Mouse (Mus musculus): Measurements from ENCODE around the gene Mybpc2. TPM values are rescaled to one million over a fixed set of nuclear protein-coding genes. Genes with fewer than 3 reads are reported as not detected.

The Mybpc2 gene
- total RNA-seq, 4 experiments from 2014 or later: 5,017 to 5,674 (median 5,484) TPM

- DNase-seq (ENCODE audit: low spot score in 2 of 2): no peak
Observed at GRCm38 (mm10) chr7:44526414-44527154, 2.1 kb upstream of the Mybpc2 start.

- peak; percentile 94 to 97 for DNase-seq (ENCODE audit: low spot score in 2 of 2)
Observed at GRCm38 (mm10) chr7:44525126-44525832, 823 bp upstream of the Mybpc2 start.

- peak; percentile 75 to 81 for DNase-seq (ENCODE audit: low spot score in 2 of 2)
Observed at GRCm38 (mm10) chr7:44523056-44523455, 1.4 kb downstream of the Mybpc2 start.

- DNase-seq (ENCODE audit: low spot score in 2 of 2): peak in 1 of 2 experiments; percentile 64
Observed at GRCm38 (mm10) chr7:44521710-44522109, 2.7 kb downstream of the Mybpc2 start.

- DNase-seq (ENCODE audit: low spot score in 2 of 2): no peak
Observed at GRCm38 (mm10) chr7:44520990-44521389, 3.5 kb downstream of the Mybpc2 start.

GRCm38 (mm10) chr7:44519240-44519913 lies 5.1 kb downstream of the Mybpc2 start:
- DNase-seq (ENCODE audit: low spot score in 2 of 2): no peak

GRCm38 (mm10) chr7:44507491-44507890 lies 17.0 kb downstream of the Mybpc2 start:
- no peak for DNase-seq (ENCODE audit: low spot score in 2 of 2)

GRCm38 (mm10) chr7:44501563-44502115 lies 22.8 kb downstream of the Mybpc2 start:
- peak in 1 of 2 experiments; percentile 45 for DNase-seq (ENCODE audit: low spot score in 2 of 2)

GRCm38 (mm10) chr7:44500046-44500445 lies 24.4 kb downstream of the Mybpc2 start:
- peak in 1 of 2 experiments; percentile 15 for DNase-seq (ENCODE audit: low spot score in 2 of 2)

- peak in 1 of 2 experiments; percentile 2 for DNase-seq (ENCODE audit: low spot score in 2 of 2)
Observed at GRCm38 (mm10) chr7:44498922-44499321, 25.5 kb downstream of the Mybpc2 start.

GRCm38 (mm10) chr7:44497361-44498055 lies 26.9 kb downstream of the Mybpc2 start:
- DNase-seq (ENCODE audit: low spot score in 2 of 2): peak in 1 of 2 experiments; percentile 8

- DNase-seq (ENCODE audit: low spot score in 2 of 2): no peak
Observed at GRCm38 (mm10) chr7:44496771-44497109, 27.7 kb downstream of the Mybpc2 start.

- peak; percentile 92 to 95 for DNase-seq (ENCODE audit: low spot score in 2 of 2)
Observed at GRCm38 (mm10) chr7:44495992-44496770, 28.3 kb downstream of the Mybpc2 start, which contains the start of the genes Emc10 and Fam71e1. Emc10 (minus strand) TSS chr7:44496529. Fam71e1 (plus strand) TSS chr7:44496581.

- no peak for DNase-seq (ENCODE audit: low spot score in 2 of 2)
Observed at GRCm38 (mm10) chr7:44495086-44495485, 29.4 kb downstream of the Mybpc2 start.

- DNase-seq (ENCODE audit: low spot score in 2 of 2): peak in 1 of 2 experiments; percentile 9
Observed at GRCm38 (mm10) chr7:44494681-44495080, 29.8 kb downstream of the Mybpc2 start.

GRCm38 (mm10) chr7:44492166-44492826 lies 32.2 kb downstream of the Mybpc2 start:
- DNase-seq (ENCODE audit: low spot score in 2 of 2): no peak

- DNase-seq (ENCODE audit: low spot score in 2 of 2): peak in 1 of 2 experiments; percentile 2
Observed at GRCm38 (mm10) chr7:44491391-44491790, 33.1 kb downstream of the Mybpc2 start.

- DNase-seq (ENCODE audit: low spot score in 2 of 2): no peak
Observed at GRCm38 (mm10) chr7:44490281-44490680, 34.2 kb downstream of the Mybpc2 start.

GRCm38 (mm10) chr7:44488545-44488944 lies 35.9 kb downstream of the Mybpc2 start:
- DNase-seq (ENCODE audit: low spot score in 2 of 2): peak in 1 of 2 experiments; percentile 3

GRCm38 (mm10) chr7:44487936-44488335 lies 36.5 kb downstream of the Mybpc2 start:
- no peak for DNase-seq (ENCODE audit: low spot score in 2 of 2)
